Mouse (Mus musculus) testis, postnatal 14 days (tissue): ENCODE measurements around the gene Nudt15.
"Not testable (repeated sequence)": the region's sequence is repeated elsewhere in the genome, so short reads cannot be mapped to it uniquely, and the experiment has no call there.

ENCODE experiments used
- DNase-seq: peaks from one replicate; pipeline ENCODE4 v3.0.0; 2021; ENCODE audit warnings: low spot score

Nudt15 gene

DNA sequence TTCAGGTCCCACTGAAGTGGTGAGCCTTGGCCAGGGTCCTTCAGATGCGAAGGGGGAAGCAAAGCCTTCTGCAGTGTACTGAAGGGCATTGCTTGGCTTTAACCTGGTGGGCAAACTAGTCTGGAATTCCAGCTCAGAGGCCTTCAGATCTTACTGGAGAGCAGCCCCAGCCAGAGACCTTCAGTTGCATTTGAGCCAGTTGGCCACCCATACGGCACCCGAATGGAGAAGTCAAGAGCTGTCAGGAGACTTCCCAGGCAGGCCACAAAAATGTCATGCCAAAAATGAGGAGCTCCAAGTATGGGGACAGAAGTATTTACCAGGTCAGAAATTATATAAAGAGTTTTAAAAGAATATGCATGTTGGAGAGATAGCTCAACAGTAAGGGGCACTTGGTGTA is at the start of gene Nudt15:
Gene Nudt15, minus strand, starts transcription at position 192 of the 400 bp plus-strand sequence.
- no peak for DNase-seq

GRCm38 (mm10) chr14:73592166-73592565 is 44.1 kb upstream of the Nudt15 start:
- no peak for DNase-seq

GRCm38 (mm10) chr14:73588080-73588479 is 40.0 kb upstream of the Nudt15 start:
- DNase-seq = no peak

- no peak for DNase-seq
These were observed 28.3 kb upstream of the Nudt15 start for GRCm38 (mm10) chr14:73576336-73576735.

GRCm38 (mm10) chr14:73574053-73574452 is 26.0 kb upstream of the Nudt15 start:
- no peak for DNase-seq

DNA sequence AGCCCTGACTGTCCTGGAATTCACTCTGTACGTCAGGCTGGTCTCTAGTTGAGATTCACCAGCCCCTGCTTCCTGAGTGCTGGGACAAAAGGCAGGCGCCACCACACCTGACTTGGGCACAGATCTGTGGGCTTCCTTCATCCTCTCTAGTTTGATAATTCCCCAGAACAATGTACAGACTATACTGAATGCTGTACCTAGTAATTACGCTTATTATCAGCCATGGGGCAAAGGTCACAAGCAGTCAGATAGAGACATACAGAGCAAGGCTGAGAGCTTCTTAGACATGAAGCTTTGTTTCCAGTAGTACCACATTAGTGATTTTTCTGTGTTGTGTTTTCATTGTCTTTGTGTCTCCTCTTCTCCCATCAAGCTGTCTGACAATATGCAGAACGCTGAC is 23.1 kb upstream of the Nudt15 start:
- DNase-seq = no peak

DNA sequence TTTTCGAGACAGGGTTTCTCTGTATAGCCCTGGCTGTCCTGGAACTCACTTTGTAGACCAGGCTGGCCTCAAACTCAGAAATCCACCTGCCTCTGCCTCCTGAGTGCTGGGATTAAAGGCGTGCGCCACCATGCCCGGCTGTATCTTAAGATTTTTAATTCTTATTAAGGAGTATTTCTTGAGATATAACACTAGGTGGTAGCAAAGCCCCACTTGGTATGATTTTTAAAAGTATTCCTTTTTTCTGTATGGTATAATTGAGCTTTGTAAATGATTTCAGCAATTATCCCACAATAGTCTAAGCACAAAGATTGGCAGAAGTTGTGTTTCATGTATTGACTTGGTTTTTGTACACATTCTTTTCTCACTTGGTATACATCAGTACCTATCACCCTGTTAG is 21.8 kb upstream of the Nudt15 start:
- not testable (repeated sequence) for DNase-seq

- no peak for DNase-seq
These were observed 5.2 kb upstream of the Nudt15 start for GRCm38 (mm10) chr14:73553122-73553696.

DNA sequence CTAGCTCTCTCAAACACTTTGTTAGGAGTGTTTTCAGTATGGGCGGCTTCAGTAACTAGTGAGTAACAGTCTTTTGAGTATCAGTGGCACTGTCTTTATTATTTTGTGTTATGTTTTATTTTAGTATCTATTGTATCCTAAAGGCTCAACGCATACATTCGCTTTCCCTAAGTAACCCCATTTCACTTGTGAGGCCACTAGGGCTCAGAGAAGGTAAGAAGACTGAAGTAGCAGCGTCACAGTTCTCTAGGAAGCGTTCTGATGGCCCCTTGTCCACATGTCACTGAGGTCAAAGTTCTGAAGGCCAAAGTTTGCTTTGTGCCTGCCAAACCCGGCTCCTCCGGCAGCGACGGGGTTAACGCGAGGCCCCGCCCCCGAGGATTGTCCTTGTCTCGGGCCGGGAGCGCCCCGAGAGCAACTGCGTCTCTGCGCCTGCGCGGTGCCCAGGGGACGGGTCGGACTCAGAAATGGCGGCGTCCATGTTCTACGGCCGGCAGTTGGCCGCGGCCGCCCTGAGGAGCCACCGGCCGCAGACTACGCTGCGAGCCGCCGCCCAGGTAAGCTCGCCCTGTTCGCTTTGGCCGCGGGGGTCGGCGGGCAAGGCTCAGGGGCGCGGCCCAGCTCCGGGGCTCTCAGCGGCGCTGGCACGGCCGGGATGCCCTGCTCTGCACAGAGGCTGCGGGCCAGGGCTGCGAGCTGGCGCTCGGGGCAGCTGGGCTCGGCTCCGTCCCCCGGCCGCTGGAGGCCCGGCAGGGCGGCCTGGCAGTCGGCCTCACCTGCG is 4.5 kb upstream of the Nudt15 start:
- DNase-seq = peak; percentile 95

- DNase-seq = no peak
These were observed 3.1 kb upstream of the Nudt15 start for GRCm38 (mm10) chr14:73551164-73551563.

- DNase-seq = peak; percentile 74
These were observed 2.7 kb upstream of the Nudt15 start for GRCm38 (mm10) chr14:73550732-73551131.

DNA sequence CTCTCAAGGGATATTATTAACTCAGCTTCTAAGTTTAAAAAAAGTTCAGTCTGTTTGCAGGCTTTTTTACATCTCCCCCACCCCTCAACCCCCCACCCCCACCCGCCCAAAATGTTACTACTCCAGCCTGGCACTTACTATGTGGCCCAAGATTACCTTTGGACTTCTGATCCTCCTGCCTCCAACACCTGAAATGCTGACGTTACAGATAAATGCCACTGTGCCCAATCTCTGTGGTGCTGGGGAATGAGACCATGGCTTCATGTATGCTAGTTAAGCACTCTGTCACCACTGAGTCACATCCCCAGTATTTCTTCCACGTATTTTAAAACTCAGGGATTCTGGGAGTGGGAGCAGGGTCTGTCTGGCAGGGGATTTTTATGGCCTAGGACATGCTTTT is 2.2 kb upstream of the Nudt15 start:
- no peak for DNase-seq

DNA sequence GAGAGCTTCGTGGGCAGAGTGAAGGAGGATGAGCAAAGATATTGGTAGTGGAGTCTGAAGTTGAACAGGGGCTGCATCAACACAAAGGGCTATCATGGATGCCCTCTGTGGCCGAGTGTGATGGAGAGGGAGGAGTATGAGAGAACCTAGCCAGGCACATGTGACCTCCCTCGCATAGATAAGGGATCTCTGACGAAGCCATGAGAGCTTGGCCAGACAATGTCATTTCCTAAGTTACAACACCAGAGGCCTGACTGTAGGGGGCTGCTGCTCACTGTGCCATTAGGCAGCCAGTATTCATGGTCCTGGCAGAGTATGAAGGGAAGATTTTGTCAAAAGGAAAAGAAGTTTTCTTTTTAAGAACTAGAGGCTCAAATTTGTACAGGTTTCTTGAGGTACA is 1.0 kb downstream of the Nudt15 start:
- DNase-seq = no peak

DNA sequence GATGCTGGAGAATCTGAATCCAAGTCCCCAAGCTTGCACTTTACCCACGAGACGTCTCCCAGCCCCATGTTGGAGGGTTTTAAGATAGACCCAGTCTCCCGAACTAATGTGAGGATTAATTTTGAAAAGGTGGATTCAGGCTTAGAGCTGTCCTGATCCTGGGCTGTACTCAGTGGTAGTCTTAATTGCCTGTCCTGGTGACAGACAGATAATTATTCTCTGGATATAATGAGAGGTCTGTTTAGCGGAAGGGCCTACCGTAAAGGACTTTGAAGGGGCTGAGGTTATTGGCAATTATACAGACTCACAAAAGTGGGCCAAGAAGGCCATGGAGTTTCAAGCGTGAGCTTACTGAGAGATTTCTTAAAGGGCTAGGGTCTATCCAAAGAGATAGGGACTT is 4.3 kb downstream of the Nudt15 start:
- no peak for DNase-seq

DNA sequence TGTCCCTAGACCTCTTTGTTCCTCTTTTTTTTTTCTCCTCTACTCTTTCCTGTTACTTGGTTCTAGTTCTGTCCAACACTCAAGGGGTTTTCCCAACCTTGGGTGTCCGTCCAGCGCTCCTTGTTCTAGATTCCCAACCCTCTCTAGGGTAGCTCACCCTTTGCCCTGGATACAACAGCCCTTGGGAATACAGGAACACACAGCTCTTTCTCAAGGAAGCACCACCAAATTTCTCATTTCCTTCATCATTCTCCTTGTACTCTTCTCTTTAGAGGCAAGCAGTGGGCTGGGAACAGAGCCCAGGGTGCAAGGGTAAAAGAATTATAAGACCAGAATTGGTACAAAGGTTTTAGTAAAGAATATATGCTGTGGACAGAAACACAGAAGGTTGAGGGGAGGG is 12.4 kb downstream of the Nudt15 start:
- DNase-seq = no peak

DNA sequence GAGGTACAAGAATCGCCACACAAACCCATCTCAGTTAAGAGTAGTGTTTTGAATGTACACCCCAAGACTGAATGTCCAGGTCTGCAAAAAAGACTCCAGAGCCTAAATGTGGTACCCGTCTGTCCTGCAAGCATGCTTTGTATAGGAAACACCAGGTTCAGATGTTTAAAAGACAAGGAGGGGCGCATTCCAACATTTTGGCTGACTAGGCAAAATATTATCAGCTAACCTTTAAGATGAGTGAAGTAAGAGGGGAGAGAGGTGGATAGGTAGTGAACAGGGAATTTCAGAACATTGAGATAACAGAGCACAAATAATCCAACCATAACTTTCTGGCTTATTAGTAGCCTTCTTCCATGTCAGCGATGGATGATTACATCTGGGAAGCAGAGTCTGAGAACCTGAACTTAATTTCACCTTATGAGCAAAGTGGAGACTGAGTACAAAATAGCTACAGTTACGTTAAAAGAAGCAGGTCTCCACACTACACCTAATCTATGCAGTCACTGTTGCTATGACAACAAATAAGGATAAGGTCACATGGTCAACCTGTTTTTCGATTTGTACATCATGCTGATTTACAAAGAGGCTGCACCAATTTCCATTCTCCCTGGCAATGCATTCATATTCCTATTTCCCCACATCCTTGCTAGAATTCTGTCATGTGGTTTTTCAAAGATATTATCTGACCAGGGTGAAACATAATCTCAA is 14.1 kb downstream of the Nudt15 start:
- no peak for DNase-seq

DNA sequence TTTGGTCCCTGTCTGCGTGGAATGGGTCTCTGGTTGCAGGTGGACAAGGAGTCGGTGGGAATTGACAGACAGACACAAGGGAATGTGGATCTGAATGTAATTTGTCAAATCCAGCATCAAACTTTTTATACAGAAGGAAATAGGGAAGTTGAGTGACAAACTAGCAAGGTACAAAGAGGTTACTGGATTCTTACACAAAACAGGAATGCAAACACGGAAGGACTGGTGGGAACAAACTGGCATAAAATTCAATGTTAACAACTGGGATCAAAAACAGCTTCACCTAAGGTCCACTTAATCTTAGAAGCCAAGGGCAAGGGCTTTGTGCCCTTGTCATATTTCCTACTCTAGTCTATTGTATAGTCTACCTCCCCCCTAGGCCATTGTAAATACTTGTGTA is 19.4 kb downstream of the Nudt15 start:
- not testable (repeated sequence) for DNase-seq

- DNase-seq = peak; percentile 91
These were observed 23.1 kb downstream of the Nudt15 start, which contains the start of gene Sucla2 for GRCm38 (mm10) chr14:73524766-73525448. TSS of gene Sucla2 (plus strand) at chr14:73525319.

GRCm38 (mm10) chr14:73524136-73524535 is 23.9 kb downstream of the Nudt15 start:
- no peak for DNase-seq

DNA sequence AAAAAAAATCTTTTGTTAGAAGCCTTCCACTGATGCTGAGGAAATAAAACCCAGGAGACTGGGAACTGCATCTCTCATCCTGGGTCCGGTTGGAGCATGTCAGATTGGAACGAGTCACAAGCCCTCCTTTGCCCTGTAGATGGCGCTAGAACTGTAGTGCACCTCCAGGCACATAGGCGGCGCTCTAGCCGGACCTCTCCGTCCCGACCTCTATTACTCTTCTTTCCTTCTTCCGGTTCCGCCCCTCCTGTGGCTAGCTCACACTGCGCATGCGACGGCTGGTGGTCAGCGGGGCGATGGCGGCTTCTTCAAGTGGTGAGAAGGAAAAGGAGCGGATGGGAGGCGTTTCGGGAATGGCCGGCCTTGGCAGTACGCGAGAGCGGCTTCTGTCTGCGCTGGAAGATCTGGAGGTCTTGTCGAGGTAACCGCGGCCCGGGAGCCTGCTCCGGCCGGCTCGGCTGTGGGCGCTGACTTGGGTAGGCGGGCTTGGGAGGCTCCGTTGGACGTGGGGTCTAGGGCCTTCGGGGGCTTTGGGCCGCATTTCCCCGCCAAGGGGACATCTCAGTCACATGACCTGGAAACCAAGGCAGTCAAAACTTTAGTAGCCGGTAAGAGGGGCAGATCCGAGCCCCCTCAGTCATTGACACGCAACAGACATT is 38.1 kb downstream of the Nudt15 start, which contains the start of gene Med4:
Gene Med4, plus strand, starts transcription at position 261 of the 659 bp plus-strand sequence.
- DNase-seq = peak; percentile 95

DNA sequence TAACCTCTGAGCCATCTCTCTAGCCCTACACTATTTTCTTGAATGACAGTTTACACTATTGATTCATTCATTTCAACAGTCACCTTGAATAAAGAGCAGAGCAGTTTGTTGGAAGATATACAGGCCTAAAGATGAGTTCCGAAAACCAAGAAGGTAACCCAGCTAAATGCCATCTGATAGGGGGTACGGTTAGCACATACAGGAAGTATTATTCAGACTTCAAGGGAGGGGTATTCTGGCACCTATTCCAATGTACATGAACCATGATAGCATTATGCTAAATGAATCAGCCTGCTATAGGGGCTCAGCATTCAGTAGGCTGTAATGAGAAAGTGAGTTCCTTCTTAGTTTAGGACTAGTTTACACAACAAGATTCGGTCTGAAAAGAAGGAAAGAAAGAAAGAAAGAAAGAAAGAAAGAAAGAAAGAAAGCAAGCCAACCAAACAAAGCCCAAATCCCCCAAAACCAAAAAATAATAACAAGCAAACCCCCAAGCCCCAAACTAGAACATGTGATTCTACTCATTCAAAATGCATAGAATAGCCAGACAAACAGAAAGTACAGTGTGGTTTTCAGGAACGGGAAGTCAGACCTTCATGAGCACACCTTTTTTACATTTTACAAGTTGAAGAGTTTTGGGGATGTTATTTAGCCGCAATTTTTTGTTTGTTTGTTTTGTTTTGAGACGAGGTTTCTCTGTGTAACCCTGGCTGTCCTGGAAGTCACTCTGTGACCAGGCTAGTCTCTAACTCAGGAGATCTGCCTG is 39.2 kb downstream of the Nudt15 start:
- no peak for DNase-seq
